Mouse (Mus musculus): ENCODE measurements at regions not wholly inside any gene's neighbourhood (a gene's known extent, or its start where the extent isn't known, plus 50 kb on each side); places are given as distances from the start of the nearest gene placed in this dataset.

GRCm38 (mm10) chr3:72149685-72150084, 818.0 kb downstream of the Sis start:
- H3K4me3 ChIP-seq (ENCODE audit: low read depth, low read length) = no peak overlapping the region
- no peaks in the 10 kb centered on the region for H3K9me3 ChIP-seq (replicated peaks; ENCODE audit: control insufficient read depth, low read length)
- H3K4me1 ChIP-seq (ENCODE audit: control insufficient read depth, insufficient read depth, low read length) = no peaks in the 10 kb centered on the region
- WGBS = 51% methylated on average over 2 of the region's 2 CpGs
- ATAC-seq = no peak
- no peak overlapping the region for H3K27ac ChIP-seq (ENCODE audit: low read depth, low read length)
- no peak overlapping the region for H3K4me2 ChIP-seq (ENCODE audit: low read length)
- H3K27me3 ChIP-seq (replicated peaks; ENCODE audit: control insufficient read depth, insufficient read depth, low read length) = no peaks in the 10 kb centered on the region
- peak; percentile 37 for DNase-seq (ENCODE audit: low spot score)
- no peaks in the 10 kb centered on the region for H3K36me3 ChIP-seq (ENCODE audit: control insufficient read depth, insufficient read depth, low read length)
- no peak overlapping the region for H3K9ac ChIP-seq (ENCODE audit: low read length)

Data from forebrain, embryonic 14.5 days (tissue).